Mouse (Mus musculus) frontal cortex, postnatal 14 days (tissue): Measurements from ENCODE around the gene Rfng.
"Not testable (repeated sequence)": the region's sequence is repeated elsewhere in the genome, so short reads cannot be mapped to it uniquely, and the experiment has no call there.

Source experiments
- DNase-seq, 2 experiments: peaks; one replicate each; pipeline ENCODE4 v3.0.0; 2022; ENCODE audit warnings: low spot score in 2 of 2

Rfng gene

DNA sequence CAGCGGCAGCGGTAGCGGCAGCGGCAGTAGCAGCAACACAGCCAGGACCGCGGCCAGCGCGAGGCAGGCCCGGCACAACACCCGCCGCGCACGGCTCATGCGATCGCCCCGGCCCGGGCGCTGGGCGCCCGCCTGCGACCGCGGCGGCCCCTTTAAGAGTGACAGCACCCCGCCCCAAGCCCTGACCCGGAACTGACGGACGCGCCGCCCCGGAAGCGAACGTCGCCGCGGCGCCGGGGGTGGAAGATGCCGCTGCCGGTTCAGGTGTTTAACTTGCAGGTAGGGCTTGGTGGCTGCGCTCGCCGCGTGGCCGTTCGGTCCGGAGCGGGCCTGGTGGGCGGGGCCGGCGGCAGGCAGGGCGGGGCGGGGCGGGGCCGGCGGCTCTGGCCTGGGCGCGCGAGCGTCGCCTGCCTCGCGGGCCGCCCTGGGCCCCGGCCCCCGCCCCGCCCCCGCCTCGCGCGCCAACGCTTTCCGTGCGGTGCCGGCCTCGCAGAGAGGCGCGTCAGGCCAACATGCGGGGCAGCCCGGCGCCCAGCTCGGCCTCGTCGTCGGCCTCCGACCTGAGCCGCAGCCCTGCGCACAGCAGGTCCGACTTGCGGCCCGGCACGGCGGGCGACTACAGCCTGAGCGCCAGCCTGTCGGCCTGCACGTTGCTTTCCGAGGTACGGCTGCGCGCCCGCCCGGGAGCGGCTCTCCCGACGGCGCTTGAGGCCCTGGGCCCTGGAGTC lies at the start of gene Rfng, which contains the start of gene Gps1:
Rfng (minus strand) TSS at position 144 of the 728 bp plus-strand sequence.
Gps1 (plus strand) TSS at position 209 of the 728 bp plus-strand sequence.
- DNase-seq = peak in 1 of 2 experiments; percentile 72

- DNase-seq = not testable (repeated sequence)
Observed at GRCm38 (mm10) chr11:120832962-120833361, 49.0 kb upstream of the Rfng start.

DNA sequence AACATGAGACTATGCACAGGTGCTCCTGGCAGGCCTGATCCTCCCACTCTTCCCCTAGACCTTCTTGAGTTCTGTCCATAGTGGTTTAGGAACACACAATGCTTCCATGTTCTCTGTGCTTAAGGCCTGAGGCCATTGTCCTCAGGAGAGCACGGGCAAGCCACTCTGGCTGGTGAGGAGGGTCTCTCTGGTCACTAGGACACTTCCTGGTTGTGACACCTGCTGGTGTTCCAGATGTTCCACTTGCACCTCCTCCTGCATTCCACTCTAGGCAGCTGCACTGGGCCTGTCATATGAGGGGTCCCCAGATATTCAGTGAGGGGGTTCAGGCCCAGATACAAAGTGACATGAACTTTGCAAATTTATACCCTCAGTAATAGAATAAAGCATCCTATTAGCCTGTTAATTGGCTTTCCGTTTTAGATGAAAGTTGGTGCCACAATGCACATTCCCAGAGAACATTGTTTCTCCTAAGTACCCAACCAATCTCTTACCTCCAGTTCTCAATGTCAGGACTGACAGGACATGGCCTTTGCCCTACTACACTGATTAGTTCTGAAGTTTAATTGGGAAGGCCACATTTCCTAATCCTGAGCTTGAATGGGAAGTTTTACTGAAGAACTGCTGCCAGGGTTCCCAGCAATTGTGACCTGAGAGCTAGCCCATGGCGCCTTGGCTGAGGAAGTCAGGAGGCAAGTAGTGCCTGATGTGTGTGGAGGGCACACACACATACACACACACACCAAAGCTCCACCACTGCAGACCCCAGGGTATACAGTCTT lies 47.8 kb upstream of the Rfng start:
- no peak for DNase-seq

GRCm38 (mm10) chr11:120830686-120831085 lies 46.7 kb upstream of the Rfng start:
- DNase-seq = no peak

DNA sequence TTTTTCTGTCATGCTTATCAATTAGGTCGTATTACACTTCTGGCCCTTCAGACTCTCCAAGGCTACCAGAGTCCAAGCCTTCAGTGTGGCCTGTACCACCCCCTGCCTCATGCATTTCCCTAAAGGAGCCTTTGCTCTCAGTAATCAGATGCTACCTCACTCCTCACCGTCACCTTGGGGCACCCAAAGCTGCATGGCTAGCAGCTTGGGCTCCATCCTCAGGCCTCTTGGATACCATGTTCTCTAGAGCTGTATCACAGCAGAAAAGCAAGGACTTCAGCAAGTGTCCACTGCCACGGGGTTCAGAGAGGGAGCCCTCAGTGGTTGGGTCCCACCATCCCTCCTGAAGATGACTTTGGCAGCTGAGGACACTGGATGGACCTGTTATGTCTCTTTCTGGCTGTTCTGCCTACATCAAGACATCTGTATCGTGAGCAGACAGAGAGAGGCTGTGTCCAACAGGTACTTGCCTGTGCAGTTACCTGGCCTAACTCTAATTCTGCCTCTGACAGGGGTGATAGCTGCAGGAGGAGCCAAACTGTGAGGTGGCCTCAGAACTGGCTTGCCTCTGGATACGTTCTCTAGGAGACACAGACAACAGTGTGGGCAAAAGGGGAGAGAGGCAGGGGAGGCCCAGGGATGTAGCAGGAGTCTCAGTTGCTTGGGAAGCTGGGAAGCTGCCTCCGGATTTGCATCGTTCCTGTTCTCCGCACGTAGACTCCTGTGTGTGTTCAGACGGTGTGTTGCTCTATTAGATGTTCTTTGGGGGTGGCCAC lies 45.9 kb upstream of the Rfng start:
- DNase-seq = no peak

DNA sequence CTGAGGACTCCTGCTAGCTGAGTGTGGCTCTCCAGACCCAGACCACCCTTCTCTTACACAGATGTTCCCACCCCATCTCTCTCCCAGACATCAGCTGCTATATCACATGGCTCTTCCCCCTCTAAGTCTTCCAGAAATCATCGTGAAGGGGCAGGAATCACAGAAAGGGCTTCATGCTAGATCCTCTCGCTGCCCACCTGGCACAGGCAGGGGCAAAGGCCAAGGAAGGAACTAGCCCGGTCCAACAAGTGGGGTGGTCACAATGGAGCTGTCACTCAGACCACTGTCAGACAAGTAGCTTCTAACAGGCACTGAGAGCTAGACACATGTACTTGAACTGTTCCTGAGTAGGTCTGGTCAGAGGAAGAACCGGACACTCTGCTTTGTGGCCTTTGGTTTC lies 44.4 kb upstream of the Rfng start:
- DNase-seq = no peak

DNA sequence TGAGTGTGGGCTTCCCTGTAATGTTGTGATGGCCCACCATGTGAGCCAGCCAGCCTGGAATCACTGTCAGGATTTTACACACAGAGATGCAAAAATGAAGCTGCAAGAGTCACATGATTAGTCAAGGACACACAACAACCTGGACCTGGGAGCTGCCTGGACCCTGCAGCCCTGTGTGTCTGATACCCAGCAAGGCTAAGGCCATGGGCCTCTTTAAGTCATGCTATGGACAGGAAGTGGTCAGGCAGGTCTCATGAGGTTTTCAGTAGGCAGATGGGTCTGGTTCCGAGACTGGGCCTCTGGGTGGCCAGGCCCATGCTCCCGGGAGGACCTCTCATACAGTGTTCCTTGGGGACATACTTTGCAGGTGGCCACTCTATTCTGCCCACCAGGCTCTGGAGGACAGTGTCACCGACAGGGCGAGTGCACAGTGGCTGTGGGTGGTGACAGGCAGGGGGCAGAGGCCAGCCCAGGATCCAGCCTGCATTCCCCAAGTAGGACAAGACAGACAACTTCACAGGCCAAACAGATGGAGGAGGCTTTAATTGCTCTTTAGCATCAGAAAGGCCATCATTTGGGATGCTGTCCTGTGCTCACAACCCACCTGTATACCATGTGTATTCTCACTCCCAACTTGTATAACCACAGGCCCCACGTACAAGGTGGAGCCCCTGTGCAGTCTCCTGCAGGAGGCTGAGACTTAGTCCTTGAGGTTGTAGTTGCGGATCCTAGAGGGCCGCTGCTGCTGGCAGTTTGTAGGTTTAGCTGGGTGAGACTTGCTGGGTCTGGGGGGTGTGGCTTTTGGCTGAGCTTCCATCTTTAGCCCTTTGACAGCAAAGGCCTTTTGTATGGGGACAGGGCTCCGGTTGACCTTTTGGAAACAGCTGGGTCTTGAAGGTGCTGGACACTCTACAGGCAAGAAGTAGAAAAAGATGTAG lies 42.3 kb upstream of the Rfng start:
- no peak for DNase-seq

- no peak for DNase-seq
Observed at GRCm38 (mm10) chr11:120825289-120825863, 41.4 kb upstream of the Rfng start.

DNA sequence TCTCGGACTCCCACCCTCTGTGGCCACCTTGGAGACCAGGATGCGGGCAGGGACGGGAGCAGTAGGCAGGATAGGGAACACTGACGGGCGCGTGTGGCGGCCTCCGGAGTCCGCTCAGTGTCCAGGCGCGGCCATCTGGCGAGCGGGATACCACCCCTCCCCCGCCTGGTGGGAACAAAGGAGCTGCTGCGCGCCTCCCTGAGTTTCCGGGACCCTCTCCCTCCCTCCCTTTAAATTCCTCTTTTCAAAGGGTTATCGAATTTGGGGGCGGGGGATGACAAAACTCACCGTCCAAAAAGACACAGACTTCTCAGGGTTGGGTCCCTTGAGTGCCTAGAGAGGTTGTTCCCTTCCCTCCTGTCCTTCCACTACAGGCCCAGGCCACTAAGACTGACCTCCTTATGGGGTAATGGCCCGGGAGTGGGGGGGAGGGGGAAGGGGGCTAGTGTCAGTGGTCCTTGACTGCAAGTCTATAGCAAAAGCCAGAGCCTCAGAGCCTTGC lies 40.8 kb upstream of the Rfng start:
- no peak for DNase-seq

- DNase-seq = peak; percentile 97 to 98
Observed at GRCm38 (mm10) chr11:120823956-120824786, 40.2 kb upstream of the Rfng start, which contains the start of gene Fasn. Fasn (minus strand) TSS chr11:120824547.

- peak in 1 of 2 experiments; percentile 60 for DNase-seq
Observed at GRCm38 (mm10) chr11:120823551-120823947, 39.5 kb upstream of the Rfng start.

DNA sequence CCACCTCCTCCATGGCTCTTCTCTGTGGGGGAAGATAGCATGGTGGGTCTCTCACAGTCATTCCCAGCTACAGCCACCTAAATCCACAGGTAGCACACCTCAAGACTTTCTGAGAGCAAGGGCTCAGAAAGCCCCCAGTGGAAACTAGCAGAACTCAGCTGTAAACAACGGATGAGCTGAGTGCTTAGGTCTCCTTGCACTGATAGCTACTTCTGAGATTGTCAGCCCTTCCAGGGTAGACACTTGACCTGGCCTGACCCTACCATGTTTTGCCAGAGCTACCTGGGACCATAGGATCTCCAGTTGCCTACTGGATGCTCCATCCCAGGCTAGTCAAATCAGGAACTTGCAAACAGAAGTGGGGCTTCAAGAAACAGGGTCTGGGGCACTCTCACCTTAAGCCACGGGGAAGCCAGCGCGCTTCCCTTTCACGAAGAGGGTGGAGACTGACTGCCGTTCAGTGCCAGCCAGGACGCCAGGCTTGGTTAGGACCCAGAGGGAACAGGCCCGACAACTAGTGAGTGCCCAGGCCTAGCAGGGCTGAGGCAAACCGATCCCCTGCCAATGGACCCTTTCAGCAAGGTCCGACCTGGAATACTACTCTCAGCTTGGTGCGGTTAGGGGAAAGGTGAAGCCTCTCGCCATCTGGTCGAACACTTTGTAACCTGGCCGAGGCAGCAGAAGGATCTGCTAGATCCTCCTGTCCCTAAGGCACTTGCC lies 39.0 kb upstream of the Rfng start:
- no peak for DNase-seq

GRCm38 (mm10) chr11:120822321-120822720 lies 38.3 kb upstream of the Rfng start:
- no peak for DNase-seq

DNA sequence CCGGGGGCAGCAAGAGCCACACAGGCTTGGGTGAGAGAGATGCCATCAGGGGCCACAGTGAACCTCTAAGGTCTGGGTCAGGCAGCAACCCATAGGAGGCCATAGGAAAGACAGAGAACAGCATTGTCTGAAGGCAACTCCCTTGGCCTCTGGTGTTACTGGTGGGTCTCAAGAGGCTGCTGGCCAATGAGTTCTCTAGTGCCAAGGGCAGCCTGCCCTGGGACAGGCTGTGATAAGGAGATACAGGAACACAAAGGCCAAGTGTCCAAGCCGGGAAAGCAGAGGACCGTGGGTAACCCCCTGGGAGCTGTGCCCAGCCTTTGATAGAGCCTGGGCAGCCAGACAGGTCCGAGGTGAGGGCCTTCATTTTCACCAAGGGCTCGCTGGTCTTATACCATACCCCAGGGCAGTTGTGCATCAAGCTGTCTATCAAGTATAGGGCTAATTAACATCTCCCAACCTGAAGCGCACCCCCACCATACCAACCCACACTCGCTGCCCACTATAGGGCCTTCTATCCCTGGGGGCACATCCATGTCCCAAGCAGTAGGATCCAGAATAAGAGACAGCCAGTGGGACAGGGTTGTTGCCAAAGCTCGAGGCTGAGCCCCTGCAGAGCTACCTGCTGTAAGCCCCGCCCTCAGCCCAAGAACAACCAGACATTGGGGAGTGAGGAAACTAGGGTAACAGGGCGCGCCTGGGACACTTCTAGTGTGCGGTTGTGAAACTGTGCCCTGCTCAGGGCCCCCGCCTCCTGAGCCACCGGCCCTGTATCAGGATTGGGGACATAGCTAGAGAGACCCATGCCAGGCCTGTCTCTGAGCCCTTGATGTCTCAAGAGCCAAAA lies 37.3 kb upstream of the Rfng start:
- no peak for DNase-seq

GRCm38 (mm10) chr11:120820546-120820945 lies 36.5 kb upstream of the Rfng start:
- no peak for DNase-seq

DNA sequence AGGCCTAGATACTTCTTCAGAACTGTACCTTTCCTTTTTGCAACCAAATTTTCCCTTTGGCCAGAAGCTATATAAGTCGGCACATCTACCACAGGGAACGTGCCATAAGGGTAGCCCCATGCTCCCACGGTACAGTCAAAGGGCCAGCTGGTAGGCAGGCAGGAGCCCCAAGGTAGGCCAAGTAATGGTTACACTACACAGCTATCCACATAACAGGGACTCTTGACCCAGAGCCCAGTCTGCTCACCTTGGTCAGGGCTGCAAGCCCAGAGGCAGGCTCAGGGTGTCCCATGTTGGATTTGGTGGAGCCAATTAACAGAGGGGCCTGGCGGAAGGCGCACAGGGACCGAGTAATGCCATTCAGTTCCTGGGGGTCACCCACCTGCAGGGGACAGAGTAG lies 35.5 kb upstream of the Rfng start:
- no peak for DNase-seq

DNA sequence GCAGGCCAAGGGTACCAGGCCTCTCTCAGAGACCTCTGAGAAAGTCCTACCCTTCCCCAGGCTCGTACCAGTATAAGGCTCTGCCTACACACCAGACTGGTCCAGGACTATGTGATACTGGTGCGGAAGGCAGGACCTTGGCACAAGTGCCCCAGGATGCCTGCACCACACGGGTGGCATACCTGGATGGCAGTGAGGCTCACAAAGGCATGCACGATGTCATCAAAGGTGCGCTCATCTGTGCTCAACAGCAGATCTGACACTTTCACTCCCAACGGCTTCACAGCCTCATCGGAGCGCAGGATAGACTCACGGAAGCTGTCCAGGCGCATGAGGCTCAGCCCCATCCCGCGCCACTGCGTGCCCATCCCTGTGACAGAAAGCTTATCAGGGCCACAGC lies 34.2 kb upstream of the Rfng start:
- DNase-seq = no peak

- DNase-seq = no peak
Observed at GRCm38 (mm10) chr11:120817358-120817757, 33.4 kb upstream of the Rfng start.
